Mouse (Mus musculus) T-helper 1 cell (primary cell): ENCODE data around the gene Qsox1.

Experiments
- in situ Hi-C: fragments of 300-600 bp; cut with MboI, MseI; formaldehyde crosslinking; loops from one replicate; pipeline ENCODE4 v1.15.1; 2025; ENCODE audit warnings: high pct_unique_total_duplicates

Gene Qsox1

GRCm38 (mm10) chr1:155747911-155748310 lies 64.8 kb downstream of the Qsox1 start:
- in situ Hi-C loops = no loop called here

GRCm38 (mm10) chr1:155747011-155747410 lies 65.7 kb downstream of the Qsox1 start:
- in situ Hi-C loops = no loop called here

GRCm38 (mm10) chr1:155742411-155743363 lies 70.0 kb downstream of the Qsox1 start:
- in situ Hi-C loops = no loop called here

- in situ Hi-C loops = no loop called here
These were observed 70.7 kb downstream of the Qsox1 start for GRCm38 (mm10) chr1:155741988-155742387.

- in situ Hi-C loops = no loop called here
These were observed 71.2 kb downstream of the Qsox1 start for GRCm38 (mm10) chr1:155741378-155741945.

GRCm38 (mm10) chr1:155740622-155741377 lies 71.9 kb downstream of the Qsox1 start:
- in situ Hi-C loops = no loop called here

GRCm38 (mm10) chr1:155737809-155738383 lies 74.8 kb downstream of the Qsox1 start:
- in situ Hi-C loops = no loop called here

GRCm38 (mm10) chr1:155737017-155737808 lies 75.5 kb downstream of the Qsox1 start:
- in situ Hi-C loops = no loop called here

GRCm38 (mm10) chr1:155736096-155736825 lies 76.4 kb downstream of the Qsox1 start:
- in situ Hi-C loops = no loop called here

- in situ Hi-C loops = no loop called here
These were observed 81.5 kb downstream of the Qsox1 start for GRCm38 (mm10) chr1:155731156-155731555.

- in situ Hi-C loops = no loop called here
These were observed 83.4 kb downstream of the Qsox1 start for GRCm38 (mm10) chr1:155729113-155729795.

GRCm38 (mm10) chr1:155727830-155728229 lies 84.9 kb downstream of the Qsox1 start:
- in situ Hi-C loops = no loop called here
